ENCODE assay signal across 13 mouse cellular contexts in the genomic region with DNA sequence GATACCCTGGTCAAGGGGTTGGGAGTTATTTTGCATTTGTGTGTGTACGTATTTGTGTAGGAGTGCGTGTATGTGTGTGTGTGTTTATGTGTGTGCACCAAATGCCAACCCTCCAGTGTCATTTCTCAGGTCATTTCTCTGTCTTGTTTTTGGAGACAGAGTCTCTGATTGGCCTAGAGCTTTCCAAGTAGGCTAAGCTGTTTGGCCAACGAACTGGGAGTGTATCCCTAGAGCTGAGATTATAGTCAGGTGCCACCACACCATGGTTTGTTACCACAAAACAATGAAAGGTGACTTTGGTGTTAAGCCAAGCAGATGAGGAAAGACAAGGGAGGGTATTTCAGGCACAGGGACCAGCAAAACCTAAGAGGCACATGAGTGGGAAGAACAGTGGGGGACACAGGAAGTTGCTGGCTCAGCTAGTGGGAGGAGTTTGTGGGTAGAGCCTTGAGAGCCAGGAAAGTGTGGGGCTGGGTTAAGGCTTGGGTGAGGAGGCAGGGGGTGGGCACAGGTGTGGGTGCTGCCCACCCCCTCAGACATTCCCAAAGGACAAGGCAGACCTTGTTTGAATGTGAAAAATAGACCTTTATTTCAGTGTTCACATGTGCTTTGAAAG. TPM values are rescaled to one million over a fixed set of nuclear protein-coding genes. Genes with fewer than 3 reads are reported as not detected.
DNase-seq lines count a peak whose midpoint lies in the region; ATAC-seq lines count a peak whose summit lies in the region.
"Had no signal": no experiment of that assay in that cellular context is flagged by ENCODE, and none has a peak within 500 bp of the region (broad histone marks: within the 10 kb centered on the region; RNA-seq: fewer than 3 reads in every experiment).

No protein-coding gene starts in this region.

- peak overlapping the region; percentile 72 for H3K27ac ChIP-seq in heart, embryonic 10.5 days
- H3K27ac ChIP-seq in liver, embryonic 12.5 days = peak overlapping the region; percentile 33
- H3K27ac ChIP-seq: hindbrain, postnatal 0 days had no signal

- DNase-seq in heart, embryonic 10.5 days (ENCODE audit: low spot score) = no peak
- DNase-seq in heart, postnatal 4 days = no peak
- no peak for DNase-seq in liver
- DNase-seq in thymus, postnatal 0 days (ENCODE audit: low spot score) = peak; percentile 23
- DNase-seq in left cerebral cortex, adult 9 months (ENCODE audit: low spot score in 2 of 2) = no peak
- DNase-seq: cerebellum, postnatal 14 days; forebrain, postnatal 0 days; gastrocnemius, postnatal 25 days had no signal

- H3K9ac ChIP-seq in liver, embryonic 12.5 days = no peak overlapping the region
- H3K9ac ChIP-seq: forebrain, postnatal 0 days had no signal

- ATAC-seq in liver, embryonic 12.5 days = no peak
- ATAC-seq in granulocyte monocyte progenitor cell, adult 5-6 weeks (replicated peaks; ENCODE audit: poor library complexity, severe bottlenecking) = peak; percentile 85
- no peak for ATAC-seq in erythroid progenitor cell, adult 5-6 weeks (replicated peaks; ENCODE audit: low FRiP score, poor library complexity, severe bottlenecking)
- ATAC-seq: forebrain, postnatal 0 days; hindbrain, postnatal 0 days had no signal

- WGBS in heart, embryonic 10.5 days = 94% methylated on average over 3 of the region's 3 CpGs
- 81% methylated on average over 3 of the region's 3 CpGs for WGBS in liver, embryonic 12.5 days (ENCODE audit: insufficient replicate concordance)

- no peaks in the 10 kb centered on the region for H3K27me3 ChIP-seq in heart, embryonic 10.5 days (ENCODE audit: insufficient read depth, poor library complexity, severe bottlenecking)
- no peaks in the 10 kb centered on the region for H3K27me3 ChIP-seq in liver, embryonic 12.5 days (replicated peaks)

- peaks cover 46% of the 10 kb centered on the region for H3K4me1 ChIP-seq in heart, embryonic 10.5 days
- H3K4me1 ChIP-seq in liver, embryonic 12.5 days = peaks cover 82% of the 10 kb centered on the region

- no peak overlapping the region for H3K4me2 ChIP-seq in liver, embryonic 12.5 days

- no peak overlapping the region for H3K4me3 ChIP-seq in heart, embryonic 10.5 days
- no peak overlapping the region for H3K4me3 ChIP-seq in liver, embryonic 12.5 days
- H3K4me3 ChIP-seq: myocyte had no signal

- peaks cover 44% of the 10 kb centered on the region for H3K36me3 ChIP-seq in heart, embryonic 10.5 days
- H3K36me3 ChIP-seq in liver, embryonic 12.5 days = peaks cover 49% of the 10 kb centered on the region

- no peaks in the 10 kb centered on the region for H3K9me3 ChIP-seq in heart, embryonic 10.5 days
- H3K9me3 ChIP-seq in liver, embryonic 12.5 days (replicated peaks) = no peaks in the 10 kb centered on the region

RNA-seq across cellular contexts. Expression of a gene that starts 30.3 kb away (rescaled TPM):
- polyA plus RNA-seq in heart, embryonic 10.5 days (2016; fragmentation: Nextera tagmentation; extraction: Ambion mirVana) = 134 and 256 TPM in 2 replicates
- total RNA-seq in heart, postnatal 4 days (2021) = 100 to 1,000 TPM; 254 to 273 TPM
- 69.4 and 69.9 TPM in 2 replicates for polyA plus RNA-seq in liver, embryonic 12.5 days (2016; fragmentation: Nextera tagmentation; extraction: Ambion mirVana)
- not detected in 2 replicates for total RNA-seq in granulocyte monocyte progenitor cell, adult 5-6 weeks (2014; fragmentation: Nextera tagmentation)
- 0.04 and 0.21 TPM in 2 replicates for total RNA-seq in granulocyte monocyte progenitor cell, adult 5-6 weeks (2017)
- polyA plus RNA-seq in thymus, postnatal 0 days (2015; fragmentation: Nextera tagmentation; extraction: Ambion mirVana) = 8.5 and 9.0 TPM in 2 replicates
- total RNA-seq in erythroid progenitor cell, adult 5-6 weeks (2015; ENCODE audit: low replicate concordance) = 16.3 and 27.4 TPM in 2 replicates
- total RNA-seq in erythroid progenitor cell, adult 5-6 weeks (2017; ENCODE audit: low replicate concordance) = 23.0 and 33.9 TPM in 2 replicates

Comparison
In these comparisons a context has a peak if more than half of its experiments do, and no peak if none do; other contexts are left out.
1. RNA of a gene that starts 30.3 kb away (total RNA-seq): 254 to 273 TPM in heart, postnatal 4 days and 16.3 to 33.9 TPM in erythroid progenitor cell, adult 5-6 weeks; 0.04 to 0.21 TPM in granulocyte monocyte progenitor cell, adult 5-6 weeks; every median in the first group is over 10 times any median in the second.